Mouse (Mus musculus): ENCODE measurements at regions not wholly inside any gene's neighbourhood (a gene's known extent, or its start where the extent isn't known, plus 50 kb on each side); places are given as distances from the start of the nearest gene placed in this dataset.

GRCm38 (mm10) chr7:111138038-111138437 lies 55.2 kb upstream of the Eif4g2 start:
- DNase-seq (ENCODE audit: low spot score in 2 of 2): no peak

GRCm38 (mm10) chr7:111136066-111136639 lies 53.3 kb upstream of the Eif4g2 start:
- DNase-seq (ENCODE audit: low spot score in 2 of 2): no peak

GRCm38 (mm10) chr7:111134496-111134895 lies 51.7 kb upstream of the Eif4g2 start:
- DNase-seq (ENCODE audit: low spot score in 2 of 2): no peak
